Mouse (Mus musculus) heart, embryonic 10.5 days (tissue): ENCODE data around the gene Litaf. TPM values are rescaled to one million over a fixed set of nuclear protein-coding genes. Genes with fewer than 3 reads are reported as not detected.

ENCODE experiments used
- DNase-seq: peaks from one replicate; pipeline ENCODE4 v3.0.0-alpha.2; 2017; ENCODE audit warnings: low spot score
- H3K27ac ChIP-seq: fragments of 300-500 bp; sonication (generic); 2 replicates; pipeline ENCODE4 v1.5.1; 2016; ENCODE audit warnings: mild to moderate bottlenecking
- H3K27me3 ChIP-seq: fragments of 300-500 bp; sonication (generic); 2 replicates; pipeline ENCODE4 v1.6.1; 2016; ENCODE audit warnings: mild to moderate bottlenecking; ENCODE audit not compliant: poor library complexity, insufficient read depth, severe bottlenecking
- H3K36me3 ChIP-seq: fragments of 300-500 bp; sonication (generic); 2 replicates; pipeline ENCODE4 v1.6.1; 2016; ENCODE audit warnings: mild to moderate bottlenecking, moderate library complexity
- H3K4me1 ChIP-seq: fragments of 300-500 bp; sonication (generic); 2 replicates; pipeline ENCODE4 v1.6.1; 2016; ENCODE audit warnings: mild to moderate bottlenecking
- H3K4me3 ChIP-seq: fragments of 300-500 bp; sonication (generic); 2 replicates; pipeline ENCODE4 v1.5.1; 2016; ENCODE audit warnings: mild to moderate bottlenecking, moderate library complexity
- H3K9me3 ChIP-seq: fragments of 300-500 bp; sonication (generic); 2 replicates; pipeline ENCODE4 v1.6.1; 2016; ENCODE audit warnings: mild to moderate bottlenecking, moderate library complexity
- WGBS: fragments of 180-500 bp; shearing (Covaris S2); methylation state at CpG from one replicate; pipeline ENCODE4 v1.1.7; 2016; 5-methylcytosine and 5-hydroxymethylcytosine counted together
- microRNA-seq: library from miRNA; unstranded; fragments of <30 nt; microRNA quantifications from one replicate; pipeline ENCODE4, GENCODE M21; 2017
- polyA plus RNA-seq: library from polyadenylated mRNA; unstranded; fragments of >200 nt; fragmentation: Nextera tagmentation; extraction: Ambion mirVana; gene quantifications from 2 replicates; pipeline ENCODE4 v1.2.1, GENCODE M21; 2016

The Litaf gene
- polyA plus RNA-seq, 1 experiment from 2014 or later: 68.7 TPM

- H3K4me3 ChIP-seq: no peak overlapping the region
- peaks cover 8% of the 10 kb centered on the region; the same call in 1 of the 2 replicates for H3K9me3 ChIP-seq
- 0 out of 2 replicates have a peak, but pooled peaks cover 3% of the 10 kb centered on the region for H3K4me1 ChIP-seq
- DNase-seq: no peak
- H3K36me3 ChIP-seq: no peaks in the 10 kb centered on the region
- no peaks in the 10 kb centered on the region; the same call in 1 of the 2 replicates for H3K27me3 ChIP-seq
- H3K27ac ChIP-seq: no peak overlapping the region
- 94% methylated on average over 1 of the region's 1 CpGs for WGBS
These were observed 131.9 kb downstream of the Litaf start for GRCm38 (mm10) chr16:10934047-10934446.

- DNase-seq: no peak
- no peaks in the 10 kb centered on the region; the same call in 1 of the 2 replicates for H3K27me3 ChIP-seq
- H3K36me3 ChIP-seq: no peaks in the 10 kb centered on the region
- 90% methylated on average over 3 of the region's 3 CpGs for WGBS
- peaks cover 8% of the 10 kb centered on the region; the same call in 1 of the 2 replicates for H3K9me3 ChIP-seq
- no peak overlapping the region for H3K27ac ChIP-seq
- H3K4me3 ChIP-seq: no peak overlapping the region
- H3K4me1 ChIP-seq: 0 out of 2 replicates have a peak, but pooled peaks cover 3% of the 10 kb centered on the region
These were observed 132.6 kb downstream of the Litaf start for GRCm38 (mm10) chr16:10933372-10933771.

GRCm38 (mm10) chr16:10927026-10927425 lies 138.9 kb downstream of the Litaf start:
- 64% methylated on average over 1 of the region's 1 CpGs for WGBS
- H3K27ac ChIP-seq: no peak overlapping the region
- no peak for DNase-seq

GRCm38 (mm10) chr16:10925591-10926180 lies 140.3 kb downstream of the Litaf start:
- no peak for DNase-seq
- peaks cover 5% of the 10 kb centered on the region; the same call in 1 of the 2 replicates for H3K9me3 ChIP-seq
- no peaks in the 10 kb centered on the region for H3K27me3 ChIP-seq
- H3K4me3 ChIP-seq: no peak overlapping the region
- H3K27ac ChIP-seq: no peak overlapping the region
- WGBS: 46% methylated on average over 7 of the region's 7 CpGs
- peaks cover 6% of the 10 kb centered on the region; the same call in 1 of the 2 replicates for H3K4me1 ChIP-seq
- no peaks in the 10 kb centered on the region for H3K36me3 ChIP-seq

More at GRCm38 (mm10) chr16:10927026-10927425, 138.9 kb downstream of the Litaf start:
- Histone ChIP-seq H3K4me1 (peaks cover 6% of the 10 kb centered on the region; the same call in 1 of the 2 replicates), H3K4me3 (no peak overlapping the region), H3K27me3 (no peaks in the 10 kb centered on the region), H3K36me3 (no peaks in the 10 kb centered on the region), H3K9me3 (peaks cover 8% of the 10 kb centered on the region; the same call in 1 of the 2 replicates)

GRCm38 (mm10) chr16:10923561-10923960 lies 142.4 kb downstream of the Litaf start:
- no peak for DNase-seq
- 70% methylated on average over 5 of the region's 5 CpGs for WGBS
- H3K4me3 ChIP-seq: no peak overlapping the region

GRCm38 (mm10) chr16:10919856-10920255 lies 146.1 kb downstream of the Litaf start:
- no peaks in the 10 kb centered on the region for H3K27me3 ChIP-seq
- no peak overlapping the region for H3K4me3 ChIP-seq
- H3K4me1 ChIP-seq: peaks cover 18% of the 10 kb centered on the region
- no peaks in the 10 kb centered on the region for H3K36me3 ChIP-seq
- no peaks in the 10 kb centered on the region for H3K9me3 ChIP-seq
- peak overlapping the region; percentile 59; the same call in 1 of the 2 replicates for H3K27ac ChIP-seq
- no peak for DNase-seq

More at GRCm38 (mm10) chr16:10923561-10923960, 142.4 kb downstream of the Litaf start:
- no peaks in the 10 kb centered on the region for H3K27me3 ChIP-seq
- peaks cover 23% of the 10 kb centered on the region for H3K4me1 ChIP-seq
- H3K27ac ChIP-seq: no peak overlapping the region
- no peaks in the 10 kb centered on the region for H3K36me3 ChIP-seq
- H3K9me3 ChIP-seq: no peaks in the 10 kb centered on the region

- Histone ChIP-seq H3K27ac (no peak overlapping the region), H3K9me3 (no peaks in the 10 kb centered on the region), H3K4me1 (peaks cover 18% of the 10 kb centered on the region), H3K36me3 (no peaks in the 10 kb centered on the region), H3K27me3 (no peaks in the 10 kb centered on the region), H3K4me3 (no peak overlapping the region)
- 72% methylated on average over 3 of the region's 3 CpGs for WGBS
- DNase-seq: no peak
These were observed 149.7 kb downstream of the Litaf start for GRCm38 (mm10) chr16:10916271-10916670.

- H3K4me3 ChIP-seq: no peak overlapping the region
- H3K27ac ChIP-seq: no peak overlapping the region
- H3K27me3 ChIP-seq: no peaks in the 10 kb centered on the region
- no peaks in the 10 kb centered on the region for H3K9me3 ChIP-seq
- no peaks in the 10 kb centered on the region for H3K36me3 ChIP-seq
- H3K4me1 ChIP-seq: peaks cover 22% of the 10 kb centered on the region
- 90% methylated on average over 4 of the region's 4 CpGs for WGBS
- DNase-seq: no peak
These were observed 150.9 kb downstream of the Litaf start for GRCm38 (mm10) chr16:10915066-10915465.

GRCm38 (mm10) chr16:10911061-10911460 lies 154.9 kb downstream of the Litaf start:
- Histone ChIP-seq H3K4me3 (no peak overlapping the region), H3K4me1 (peaks cover 13% of the 10 kb centered on the region), H3K27ac (no peak overlapping the region), H3K9me3 (no peaks in the 10 kb centered on the region), H3K36me3 (no peaks in the 10 kb centered on the region), H3K27me3 (no peaks in the 10 kb centered on the region)
- DNase-seq: no peak
- WGBS: 88% methylated on average over 2 of the region's 2 CpGs

GRCm38 (mm10) chr16:10910541-10910940 lies 155.4 kb downstream of the Litaf start:
- peaks cover 18% of the 10 kb centered on the region for H3K4me1 ChIP-seq
- peak overlapping the region; percentile 52; the same call in 1 of the 2 replicates for H3K27ac ChIP-seq
- 54% methylated on average over 7 of the region's 7 CpGs for WGBS

More at GRCm38 (mm10) chr16:10910541-10910940, 155.4 kb downstream of the Litaf start:
- no peak overlapping the region for H3K4me3 ChIP-seq
- no peaks in the 10 kb centered on the region for H3K9me3 ChIP-seq
- H3K36me3 ChIP-seq: no peaks in the 10 kb centered on the region
- no peak for DNase-seq
- no peaks in the 10 kb centered on the region for H3K27me3 ChIP-seq

Small RNA genes within 50 kb of the gene (microRNA-seq; reads per million reads assigned to microRNA genes)
- not detected for gene Gm26268

Other genes with a start within 250 kb of the Litaf start
- 3.7 and 4.1 TPM in 2 replicates for gene Rmi2, start 231.1 kb downstream of the Litaf start, polyA plus RNA-seq
- gene Snn, start 5.2 kb downstream of the Litaf start, polyA plus RNA-seq: 37.2 and 38.3 TPM in 2 replicates
- 32.8 and 40.8 TPM in 2 replicates for gene Txndc11, start 68.5 kb upstream of the Litaf start, polyA plus RNA-seq
- gene Zc3h7a, start 110.2 kb upstream of the Litaf start, polyA plus RNA-seq: 78.2 and 82.7 TPM in 2 replicates
- 178 and 219 TPM in 2 replicates for gene Rsl1d1, start 137.2 kb upstream of the Litaf start, polyA plus RNA-seq
- gene Gspt1, start 188.2 kb upstream of the Litaf start, polyA plus RNA-seq: 64.6 and 97.9 TPM in 2 replicates
- not detected in 2 replicates for gene Tnfrsf17, start 247.7 kb upstream of the Litaf start, polyA plus RNA-seq